Mouse (Mus musculus): Measurements from ENCODE around the gene Foxp1. TPM values are rescaled to one million over a fixed set of nuclear protein-coding genes. Genes with fewer than 3 reads are reported as not detected.

Gene Foxp1
- total and polyA plus RNA-seq, 2 experiments from 2014 or later = 112 to 167 TPM

DNA sequence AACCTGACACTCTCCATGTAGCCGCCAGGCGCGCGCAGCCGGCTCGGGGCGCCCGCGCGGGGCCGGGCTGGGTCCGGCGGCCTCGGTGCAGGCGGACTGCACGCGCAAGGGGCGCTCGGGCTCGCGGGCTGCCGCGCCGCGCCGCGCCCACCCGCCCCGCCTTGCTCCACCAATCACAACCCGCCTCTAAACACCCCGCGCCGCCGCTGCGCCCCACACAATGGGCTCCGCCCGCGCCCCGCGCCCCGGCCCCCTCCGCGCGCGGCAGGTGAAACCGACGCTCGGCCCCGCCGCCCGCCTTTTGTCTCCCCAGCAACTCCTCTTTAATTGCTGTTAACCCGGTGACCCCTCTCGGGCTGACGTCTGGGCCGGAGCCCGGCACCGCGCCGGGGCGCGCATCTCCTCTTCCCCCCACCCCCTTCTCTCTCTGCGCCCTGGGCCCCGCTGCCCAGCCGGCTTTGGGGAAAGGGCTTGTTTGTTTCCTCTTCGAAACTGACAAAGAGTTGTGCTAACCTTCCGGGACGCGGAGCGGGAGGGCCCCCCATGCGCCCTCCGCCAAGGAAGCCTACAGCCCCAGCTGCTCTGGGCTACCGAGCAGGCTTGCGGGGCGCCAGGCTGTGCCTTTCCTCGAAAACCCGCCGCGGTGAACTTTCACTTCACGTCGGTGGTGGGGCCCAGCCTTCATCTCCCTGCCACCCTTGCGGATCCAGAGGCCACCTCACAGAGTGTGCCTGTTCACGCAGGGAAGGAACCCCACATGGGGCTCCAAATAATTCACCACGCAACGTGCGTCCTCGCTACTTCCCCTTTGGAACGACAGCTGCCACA, 494.1 kb downstream of the Foxp1 start:
- WGBS = 1% methylated on average over 73 of the region's 87 CpGs
- peak overlapping the region; percentile 88 for H3K4me2 ChIP-seq (ENCODE audit: low read depth)
- peak overlapping the region; percentile 69 for H3K4me3 ChIP-seq (ENCODE audit: low read depth, low read length)

DNA sequence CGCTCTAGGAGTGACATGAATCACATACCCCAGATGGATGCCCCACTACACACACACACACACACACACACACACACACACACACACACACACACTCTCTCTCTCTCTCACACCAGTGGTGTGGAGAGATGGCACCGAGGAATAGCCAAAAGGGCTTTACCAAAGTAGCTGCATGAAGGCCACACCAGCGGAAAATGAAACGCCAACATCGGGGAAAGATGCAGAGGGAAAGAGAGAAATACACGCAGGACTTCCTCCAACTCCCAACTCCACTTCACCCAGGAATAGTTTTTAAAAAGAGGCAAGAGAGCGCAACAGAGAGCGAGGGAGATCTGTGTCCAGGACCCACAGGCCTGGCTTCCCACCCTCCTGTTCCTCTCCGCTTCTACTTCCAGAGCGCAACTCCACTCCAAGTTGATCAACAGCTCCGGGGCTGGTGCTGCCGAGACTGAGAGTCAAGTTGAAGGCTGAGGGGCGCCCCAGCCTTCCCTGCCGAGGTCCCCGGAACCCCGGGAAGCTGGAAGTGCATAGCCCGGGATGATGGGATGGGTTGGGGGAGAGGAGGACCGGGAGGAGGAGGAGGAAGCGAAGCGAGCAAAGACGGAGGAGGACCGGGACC, 494.9 kb downstream of the Foxp1 start:
- Histone ChIP-seq H3K27ac (ENCODE audit: low read depth, low read length) (peak overlapping the region; percentile 91), H3K36me3 (ENCODE audit: insufficient read depth) (no peaks in the 10 kb centered on the region), H3K4me1 (ENCODE audit: insufficient read depth) (no peaks in the 10 kb centered on the region), H3K9me3 (ENCODE audit: low read length) (no peaks in the 10 kb centered on the region), H3K4me3 (ENCODE audit: low read depth, low read length) (peak overlapping the region; percentile 69), H3K9ac (peak overlapping the region; percentile 75), H3K27me3 (ENCODE audit: insufficient read depth, low read length) (no peaks in the 10 kb centered on the region), H3K4me2 (ENCODE audit: low read depth) (peak overlapping the region; percentile 88)
- WGBS = 2% methylated on average over 21 of the region's 22 CpGs
- DNase-seq (peak; percentile 66), ATAC-seq (no peak; the same call in 1 of the 2 replicates)
- no peak for TF ChIP-seq CTCF (IDR thresholded peaks at IDR 0.05; ENCODE audit: low read depth)

More for the DNA sequence above, 494.1 kb downstream of the Foxp1 start:
- no peaks in the 10 kb centered on the region for H3K36me3 ChIP-seq (ENCODE audit: insufficient read depth)
- DNase-seq (peak; percentile 78), ATAC-seq (peak; percentile 96)
- H3K27me3 ChIP-seq (ENCODE audit: insufficient read depth, low read length) = no peaks in the 10 kb centered on the region
- no peak for TF ChIP-seq CTCF (IDR thresholded peaks at IDR 0.05; ENCODE audit: low read depth)
- no peaks in the 10 kb centered on the region for H3K9me3 ChIP-seq (ENCODE audit: low read length)
- H3K27ac ChIP-seq (ENCODE audit: low read depth, low read length) = peak overlapping the region; percentile 91
- peak overlapping the region; percentile 75 for H3K9ac ChIP-seq
- no peaks in the 10 kb centered on the region for H3K4me1 ChIP-seq (ENCODE audit: insufficient read depth)

DNA sequence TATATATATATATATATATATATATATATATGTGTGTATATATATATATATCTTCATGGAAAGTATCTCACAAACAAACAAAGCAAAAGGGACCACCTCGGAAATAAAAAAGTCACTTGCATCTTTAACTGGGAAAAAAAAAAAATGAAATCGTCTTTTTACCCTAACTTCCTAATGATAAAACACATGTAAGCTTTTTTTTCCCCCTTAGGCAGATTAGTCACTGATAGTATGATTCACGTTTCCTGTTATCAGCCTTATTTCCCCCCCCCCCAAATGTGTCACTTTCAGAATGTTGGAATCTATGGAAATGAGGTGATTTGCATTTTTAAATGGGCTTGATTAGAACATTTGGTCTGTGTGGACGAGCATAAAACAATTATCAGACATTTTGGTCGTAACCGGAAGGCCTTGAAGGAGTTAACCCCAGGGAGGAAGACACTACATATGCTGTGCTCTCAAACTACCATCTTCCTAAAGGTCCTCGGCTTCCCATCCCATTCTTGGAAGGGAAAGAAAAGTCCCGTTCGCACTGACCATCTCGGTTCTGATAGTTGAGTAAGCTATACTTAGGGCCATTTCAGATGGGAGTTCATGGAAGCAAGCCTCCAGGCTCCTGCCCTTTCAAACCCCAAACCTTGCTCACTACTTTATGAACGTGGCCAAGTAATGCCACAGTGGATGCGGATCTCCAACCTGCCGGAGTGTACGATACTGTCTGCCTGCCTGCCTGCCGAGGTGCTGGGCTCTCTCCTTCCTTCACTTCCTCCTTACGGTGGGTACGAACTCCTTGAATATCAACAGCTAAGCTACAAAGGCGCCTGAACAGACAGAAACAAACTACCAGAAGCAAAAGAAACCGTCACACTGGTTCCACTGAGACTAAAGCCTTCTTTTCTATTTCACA, 495.6 kb downstream of the Foxp1 start:
- 16% methylated on average over 19 of the region's 19 CpGs for WGBS
- peak overlapping the region; percentile 75 for H3K9ac ChIP-seq
- H3K36me3 ChIP-seq (ENCODE audit: insufficient read depth) = no peaks in the 10 kb centered on the region

DNA sequence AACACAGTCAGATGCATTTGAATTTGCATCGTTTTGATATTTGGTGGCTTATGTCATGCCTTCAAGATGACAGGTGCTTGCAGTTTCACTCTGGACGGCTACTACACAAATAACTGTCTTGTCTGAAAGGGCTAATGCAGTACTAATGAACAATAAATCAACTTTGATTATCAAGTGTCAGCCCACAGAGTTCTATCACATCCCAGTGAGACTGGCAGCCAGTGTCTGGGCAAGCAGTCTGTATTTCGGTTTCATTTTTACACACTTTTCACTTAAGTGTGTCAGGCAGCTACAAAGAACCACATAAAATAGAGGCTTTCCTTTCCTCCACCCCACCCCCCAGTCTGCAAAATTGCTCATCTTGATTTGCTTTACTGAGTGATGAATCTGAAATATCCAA, 496.5 kb downstream of the Foxp1 start:
- no peaks in the 10 kb centered on the region for H3K9me3 ChIP-seq (ENCODE audit: low read length)
- H3K36me3 ChIP-seq (ENCODE audit: insufficient read depth) = no peaks in the 10 kb centered on the region
- no peaks in the 10 kb centered on the region for H3K27me3 ChIP-seq (ENCODE audit: insufficient read depth, low read length)
- peak; percentile 18 for DNase-seq
- no peak for ATAC-seq
- H3K27ac ChIP-seq (ENCODE audit: low read depth, low read length) = peak overlapping the region; percentile 70
- no peaks in the 10 kb centered on the region for H3K4me1 ChIP-seq (ENCODE audit: insufficient read depth)
- TF ChIP-seq CTCF (IDR thresholded peaks at IDR 0.05; ENCODE audit: low read depth) = no peak
- H3K4me3 ChIP-seq (ENCODE audit: low read depth, low read length) = peak overlapping the region; percentile 69
- peak overlapping the region; percentile 48 for H3K9ac ChIP-seq
- peak overlapping the region; percentile 88 for H3K4me2 ChIP-seq (ENCODE audit: low read depth)
- WGBS = 44% methylated on average over 3 of the region's 3 CpGs

More for the DNA sequence above, 495.6 kb downstream of the Foxp1 start:
- no peak for ATAC-seq
- Histone ChIP-seq H3K4me2 (ENCODE audit: low read depth) (peak overlapping the region; percentile 88), H3K27ac (ENCODE audit: low read depth, low read length) (peak overlapping the region; percentile 91), H3K9me3 (ENCODE audit: low read length) (no peaks in the 10 kb centered on the region), H3K4me1 (ENCODE audit: insufficient read depth) (no peaks in the 10 kb centered on the region), H3K4me3 (ENCODE audit: low read depth, low read length) (peak overlapping the region; percentile 69), H3K27me3 (ENCODE audit: insufficient read depth, low read length) (no peaks in the 10 kb centered on the region)
- no peak for TF ChIP-seq CTCF (IDR thresholded peaks at IDR 0.05; ENCODE audit: low read depth)
- DNase-seq = peak; percentile 48

- DNase-seq (peak; percentile 44), ATAC-seq (no peak)
- no peak for TF ChIP-seq CTCF (IDR thresholded peaks at IDR 0.05; ENCODE audit: low read depth)
- Histone ChIP-seq H3K27me3 (ENCODE audit: insufficient read depth, low read length) (no peaks in the 10 kb centered on the region), H3K36me3 (ENCODE audit: insufficient read depth) (no peaks in the 10 kb centered on the region), H3K9me3 (ENCODE audit: low read length) (no peaks in the 10 kb centered on the region), H3K4me2 (ENCODE audit: low read depth) (peak overlapping the region; percentile 88), H3K9ac (peak overlapping the region; percentile 48), H3K27ac (ENCODE audit: low read depth, low read length) (peak overlapping the region; percentile 70), H3K4me3 (ENCODE audit: low read depth, low read length) (peak overlapping the region; percentile 69), H3K4me1 (ENCODE audit: insufficient read depth) (no peaks in the 10 kb centered on the region)
- WGBS = 47% methylated on average over 9 of the region's 9 CpGs
Measured at GRCm38 (mm10) chr6:99024588-99024987, 497.9 kb downstream of the Foxp1 start.

- Histone ChIP-seq H3K4me3 (ENCODE audit: low read depth, low read length) (no peak overlapping the region), H3K36me3 (ENCODE audit: insufficient read depth) (0 out of 2 replicates have a peak, but pooled peaks cover 4% of the 10 kb centered on the region), H3K4me2 (ENCODE audit: low read depth) (peak overlapping the region; percentile 35), H3K27me3 (ENCODE audit: insufficient read depth, low read length) (no peaks in the 10 kb centered on the region), H3K9ac (peak overlapping the region; percentile 45), H3K4me1 (ENCODE audit: insufficient read depth) (no peaks in the 10 kb centered on the region), H3K9me3 (ENCODE audit: low read length) (no peaks in the 10 kb centered on the region), H3K27ac (ENCODE audit: low read depth, low read length) (peak overlapping the region; percentile 68)
- DNase-seq (peak; percentile 21), ATAC-seq (no peak)
- TF ChIP-seq CTCF (IDR thresholded peaks at IDR 0.05; ENCODE audit: low read depth) = no peak
- 53% methylated on average over 12 of the region's 12 CpGs for WGBS
Measured at GRCm38 (mm10) chr6:99020570-99021444, 501.7 kb downstream of the Foxp1 start.
